Mouse (Mus musculus) limb, embryonic 14.5 days (tissue): ENCODE measurements around the gene Lyar. TPM values are rescaled to one million over a fixed set of nuclear protein-coding genes. Genes with fewer than 3 reads are reported as not detected.

Experiments used
- ATAC-seq: fragments of 200-750 bp; cut with Nextera tagmentation; 2 replicates; pipeline ENCODE4 v1.8.0; 2017; ENCODE audit warnings: low read depth, moderate number of reproducible peaks, moderate TSS enrichment; ENCODE audit not compliant: low FRiP score
- DNase-seq: peaks from one replicate; pipeline ENCODE4 v3.0.0-alpha.2; 2015; ENCODE audit warnings: low spot score
- H3K27ac ChIP-seq: fragments of 300-500 bp; sonication (generic); replicated peaks from 2 replicates; pipeline ENCODE4 v1.5.1; 2014; ENCODE audit warnings: low read depth, mild to moderate bottlenecking, low read length, moderate library complexity, mixed read lengths
- H3K27me3 ChIP-seq: fragments of 300-500 bp; sonication (generic); 2 replicates; pipeline ENCODE4 v1.6.1; 2014; ENCODE audit warnings: low read length, mixed read lengths; ENCODE audit not compliant: control insufficient read depth, insufficient read depth
- H3K36me3 ChIP-seq: fragments of 300-500 bp; sonication (generic); 2 replicates; pipeline ENCODE4 v1.6.1; 2014; ENCODE audit warnings: mild to moderate bottlenecking, low read length, moderate library complexity, mixed read lengths; ENCODE audit not compliant: control insufficient read depth, insufficient read depth
- H3K4me1 ChIP-seq: fragments of 300-500 bp; sonication (generic); 2 replicates; pipeline ENCODE4 v1.6.1; 2014; ENCODE audit warnings: antibody characterized with exemption, low read length, mixed read lengths; ENCODE audit not compliant: control insufficient read depth, insufficient read depth
- H3K4me2 ChIP-seq: fragments of 300-500 bp; sonication (generic); replicated peaks from 2 replicates; pipeline ENCODE4 v1.6.1; 2014; ENCODE audit warnings: low read depth, mild to moderate bottlenecking, low read length, moderate library complexity; ENCODE audit not compliant: severe bottlenecking
- H3K4me3 ChIP-seq: fragments of 300-500 bp; sonication (generic); replicated peaks from 2 replicates; pipeline ENCODE4 v1.5.1; 2014; ENCODE audit warnings: low read length
- H3K9ac ChIP-seq: fragments of 300-500 bp; sonication (generic); 2 replicates; pipeline ENCODE4 v1.6.1; 2014; ENCODE audit warnings: mild to moderate bottlenecking, low read depth, low read length, moderate library complexity; ENCODE audit not compliant: severe bottlenecking
- H3K9me3 ChIP-seq: fragments of 300-500 bp; sonication (generic); 2 replicates; pipeline ENCODE4 v1.6.1; 2016; ENCODE audit warnings: low read length; ENCODE audit not compliant: control insufficient read depth
- POLR2A ChIP-seq: fragments of 200-500 bp; IDR thresholded peaks from 2 replicates; pipeline ENCODE4 v1.8.0; 2012; ENCODE audit warnings: inconsistent platforms, mild to moderate bottlenecking, moderate library complexity, borderline replicate concordance; ENCODE audit not compliant: insufficient read depth, insufficient read length; ENCODE audit errors: extremely low read depth
- WGBS: fragments of 180-500 bp; shearing (Covaris S2); extraction: QIAGEN DNeasy Blood & Tissue Kit; methylation state at CpG from one replicate; pipeline ENCODE4 v1.1.7; 2014; 5-methylcytosine and 5-hydroxymethylcytosine counted together
- polyA plus RNA-seq, 2 experiments: library from polyadenylated mRNA; depleted of rRNA in 1 of 2; stranded (reverse) in 1 of 2; unstranded in 1 of 2; fragments of >200 nt; fragmentation: Nextera tagmentation in 1 of 2; extraction: Ambion mirVana in 1 of 2; gene quantifications; 2 replicates each; pipeline versions ENCODE4 v1.2.1 to v1.2.3; 2012 to 2014

Lyar gene
- polyA plus RNA-seq, 2 experiments = 54.7 to 85.2 TPM

- Histone ChIP-seq H3K27ac (peak overlapping the region; percentile 86), H3K27me3 (no peaks in the 10 kb centered on the region), H3K4me3 (peak overlapping the region; percentile 66), H3K4me2 (peak overlapping the region; percentile 73), H3K4me1 (0 out of 2 replicates have a peak, but pooled peaks cover 2% of the 10 kb centered on the region), H3K9ac (peak overlapping the region; percentile 76), H3K9me3 (no peaks in the 10 kb centered on the region), H3K36me3 (peaks cover 24% of the 10 kb centered on the region)
- 46% methylated on average over 9 of the region's 9 CpGs for WGBS
- no peak for TF ChIP-seq POLR2A
- ATAC-seq (no peak; the same call in 1 of the 2 replicates), DNase-seq (no peak)
Measured at GRCm38 (mm10) chr5:38259455-38260106, 39.3 kb downstream of the Lyar start.

DNA sequence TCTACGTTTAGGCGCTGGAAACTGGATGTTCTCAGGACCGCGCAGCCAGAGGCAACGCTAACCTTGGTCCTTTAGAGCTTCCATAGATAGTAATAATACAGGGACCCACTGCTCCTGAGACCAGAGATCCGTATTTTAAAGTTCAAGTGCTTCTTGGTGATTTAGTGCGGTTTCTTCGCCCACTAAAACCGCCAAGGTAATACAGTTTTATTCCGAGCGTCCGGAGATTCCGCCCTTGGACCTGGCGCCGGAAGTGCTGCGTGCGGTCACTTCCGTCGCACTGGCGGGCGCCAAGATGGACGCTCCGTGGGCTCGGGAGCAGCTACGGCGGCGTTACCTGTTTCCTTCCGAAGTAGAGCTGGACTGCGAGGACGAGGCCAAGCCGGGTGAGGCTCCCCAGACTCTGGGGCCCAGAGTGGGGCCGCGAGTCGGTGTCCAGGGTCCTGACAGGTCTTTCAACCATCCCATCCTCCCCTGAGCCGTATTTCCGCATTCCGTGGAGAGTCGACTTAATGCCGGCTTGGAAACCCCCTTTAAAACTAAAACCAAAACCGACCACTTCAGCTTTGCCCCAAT lies 39.9 kb downstream of the Lyar start, which contains the start of gene Tmem128:
Gene Tmem128 (plus strand): TSS at position 79 of the 576 bp plus-strand sequence.
- Histone ChIP-seq H3K4me3 (peak within 1 kb of the TSS; percentile 66), H3K36me3 (peaks cover 30% of the 10 kb centered on the region)

GRCm38 (mm10) chr5:38270942-38271341 lies 50.7 kb downstream of the Lyar start:
- DNase-seq (no peak), ATAC-seq (no peak)
- Histone ChIP-seq H3K9me3 (no peaks in the 10 kb centered on the region), H3K27me3 (peaks cover 14% of the 10 kb centered on the region; the same call in 1 of the 2 replicates), H3K9ac (no peak overlapping the region), H3K4me3 (no peak overlapping the region), H3K27ac (no peak overlapping the region), H3K36me3 (peaks cover 46% of the 10 kb centered on the region), H3K4me1 (no peaks in the 10 kb centered on the region), H3K4me2 (no peak overlapping the region)
- 93% methylated on average over 3 of the region's 3 CpGs for WGBS
- no peak for TF ChIP-seq POLR2A

More for the DNA sequence above, 39.9 kb downstream of the Lyar start, which contains the start of gene Tmem128:
- H3K9ac ChIP-seq = peak within 1 kb of the TSS; percentile 76
- H3K4me2 ChIP-seq = peak within 1 kb of the TSS; percentile 73
- TF ChIP-seq POLR2A = peak; percentile 90; the same call in 1 of the 2 replicates
- 0 out of 2 replicates have a peak, but pooled peaks cover 2% of the 10 kb centered on the region for H3K4me1 ChIP-seq
- peak within 1 kb of the TSS; percentile 86 for H3K27ac ChIP-seq
- WGBS = under 1% methylated on average over 40 of the region's 40 CpGs
- ATAC-seq (peak; percentile 81; the same call in 1 of the 2 replicates), DNase-seq (peak; percentile 18)
- no peaks in the 10 kb centered on the region for H3K9me3 ChIP-seq
- H3K27me3 ChIP-seq = no peaks in the 10 kb centered on the region

DNA sequence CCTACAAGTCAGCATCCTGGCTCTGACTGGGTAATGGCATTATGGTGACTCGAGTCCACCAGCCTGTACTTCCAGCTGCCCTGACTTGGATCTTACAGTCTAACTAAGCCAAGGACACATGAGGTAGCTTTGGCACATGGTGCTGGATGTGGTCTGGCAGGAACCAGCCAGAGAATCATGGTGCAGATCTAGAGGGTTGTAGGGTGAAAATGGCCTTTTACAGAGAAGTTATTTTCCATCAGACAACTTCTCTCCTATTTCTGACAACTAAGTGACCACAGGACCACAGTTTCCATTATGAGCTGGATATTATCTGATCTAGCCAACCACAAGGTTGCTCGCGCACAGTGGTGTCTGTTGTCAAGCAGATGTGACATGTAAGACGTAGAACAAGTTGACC lies 53.6 kb downstream of the Lyar start:
- Histone ChIP-seq H3K27ac (no peak overlapping the region), H3K4me3 (no peak overlapping the region), H3K9ac (no peak overlapping the region), H3K36me3 (peaks cover 22% of the 10 kb centered on the region), H3K27me3 (peaks cover 43% of the 10 kb centered on the region), H3K9me3 (no peaks in the 10 kb centered on the region), H3K4me2 (no peak overlapping the region), H3K4me1 (peaks cover 11% of the 10 kb centered on the region; the same call in 1 of the 2 replicates)
- DNase-seq (no peak), ATAC-seq (no peak)
- WGBS = 82% methylated on average over 4 of the region's 4 CpGs
- no peak for TF ChIP-seq POLR2A

DNA sequence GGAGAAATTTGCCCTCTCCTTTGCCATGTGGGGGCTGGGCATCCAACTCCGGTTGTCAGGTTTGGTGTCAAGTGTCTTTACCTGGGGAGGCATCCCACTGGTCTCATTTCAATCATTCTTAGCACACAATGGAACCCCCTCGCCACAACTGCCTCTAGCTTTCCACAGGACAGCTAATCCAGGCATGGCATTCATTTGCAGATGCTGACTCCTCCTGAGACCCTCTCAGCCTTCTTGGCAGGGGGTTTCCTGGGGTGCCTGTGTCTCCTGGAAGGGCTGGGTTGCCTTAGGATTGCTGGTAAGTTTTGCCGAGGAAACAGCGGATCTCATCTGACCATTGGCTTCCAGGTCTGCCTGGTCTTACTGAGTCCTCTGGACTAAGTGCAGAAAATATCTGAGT lies 55.5 kb downstream of the Lyar start, which contains the start of gene Otop1:
Gene Otop1 (plus strand): TSS at position 202 of the 400 bp plus-strand sequence.
- Histone ChIP-seq H3K9me3 (no peaks in the 10 kb centered on the region), H3K4me1 (peaks cover 11% of the 10 kb centered on the region; the same call in 1 of the 2 replicates), H3K36me3 (peaks cover 8% of the 10 kb centered on the region; the same call in 1 of the 2 replicates), H3K27ac (no peak within 1 kb of the TSS), H3K9ac (no peak within 1 kb of the TSS), H3K27me3 (peaks cover 48% of the 10 kb centered on the region), H3K4me3 (peak within 1 kb of the TSS; percentile 30), H3K4me2 (peak within 1 kb of the TSS; percentile 44)
- ATAC-seq = no peak
- 8% methylated on average over 4 of the region's 4 CpGs for WGBS
- DNase-seq = no peak
- no peak for TF ChIP-seq POLR2A
